Mouse (Mus musculus) testis, adult 2 months (tissue): ENCODE data around the gene Lad1.
A peak's percentile ranks its signal among the peaks of the same experiment; 100 is the strongest.

Experiments used
- CTCF ChIP-seq: fragments of 200-500 bp; IDR thresholded peaks from 2 replicates; pipeline ENCODE4 v1.5.1; 2012; ENCODE audit warnings: low read depth, mild to moderate bottlenecking, inconsistent platforms, low read length, moderate library complexity; ENCODE audit not compliant: control insufficient read depth, insufficient read depth, insufficient replicate concordance
- POLR2A ChIP-seq: fragments of 200-500 bp; IDR thresholded peaks from 2 replicates; pipeline ENCODE4 v1.6.1; 2012; ENCODE audit warnings: low read depth, mild to moderate bottlenecking, inconsistent platforms, low read length, moderate library complexity; ENCODE audit not compliant: control insufficient read depth

DNA sequence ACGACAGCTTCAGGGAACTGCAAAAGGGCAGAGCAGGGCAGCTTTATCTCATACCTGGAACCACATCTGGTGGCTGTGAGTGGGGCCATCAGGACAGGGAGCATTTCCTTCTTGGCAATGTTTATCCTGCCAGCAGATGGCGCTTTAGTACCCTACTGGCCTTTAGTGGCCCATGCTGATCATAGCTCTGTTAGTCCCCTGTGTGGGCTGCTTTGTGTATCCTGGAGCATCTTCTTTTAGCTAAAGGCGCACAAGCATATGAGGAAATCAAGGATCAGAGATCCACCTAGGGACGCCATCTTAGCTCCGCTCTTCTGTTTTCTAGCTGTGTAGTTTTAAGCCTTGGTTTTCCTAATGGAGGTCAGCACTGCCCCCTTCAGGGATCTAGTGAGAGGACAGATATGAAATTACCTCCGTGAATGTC, 28.8 kb downstream of the Lad1 start:
- peak; percentile 51; the same call in 1 of the 2 replicates for TF ChIP-seq CTCF
- no peak for TF ChIP-seq POLR2A
